Mouse (Mus musculus) inflammation-experienced regulatory T-cells (primary cell): ENCODE results near the gene Maged1. TPM values are rescaled to one million over a fixed set of nuclear protein-coding genes. Genes with fewer than 3 reads are reported as not detected.

Source experiments
- polyA plus RNA-seq, 2 experiments: library from polyadenylated mRNA; unstranded; fragments of 100-300 nt; shearing (Covaris generic); gene quantifications; one replicate each; pipeline ENCODE4 v1.2.1; 2017

The Maged1 gene
- polyA plus RNA-seq, result 10 to 100 TPM in 1 of 2 experiments, 1 to 10 TPM in 1; 2.9 to 11.7 TPM

DNA sequence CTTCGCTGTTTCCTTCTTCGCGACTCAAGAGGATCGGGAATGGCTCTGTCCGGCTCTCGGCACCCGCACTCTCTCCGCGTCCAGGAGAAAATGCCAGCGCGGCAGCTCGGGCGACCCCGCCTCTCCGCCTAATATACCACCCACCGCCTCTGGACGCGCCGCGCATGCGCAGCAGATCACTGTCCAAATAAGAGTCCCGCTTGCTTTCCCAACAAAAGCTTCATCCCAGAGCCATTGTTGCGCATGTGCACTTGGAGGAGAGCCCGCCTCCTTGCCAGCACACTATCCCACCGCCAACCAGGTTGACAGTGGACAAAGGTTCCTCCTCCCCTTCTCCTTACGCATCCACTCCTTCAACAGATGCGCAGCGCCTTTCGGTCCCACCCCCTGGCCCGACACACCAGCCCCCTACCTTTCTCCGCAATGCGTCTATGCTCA is at the start of gene Maged1:
Gene Maged1, minus strand, starts transcription at position 226 of the 438 bp plus-strand sequence.

Other genes starting within 250 kb of the Maged1 start
- under 1 TPM; 0.05 to 0.37 TPM for gene Fam90a1b, start 175.4 kb downstream of the Maged1 start, polyA plus RNA-seq
- gene Apoo, start 175.0 kb downstream of the Maged1 start, polyA plus RNA-seq, result 10 to 100 TPM; 13.4 to 18.5 TPM
- 1 to 10 TPM in 1 of 2 experiments, under 1 TPM in 1; 0.24 to 1.2 TPM for gene Gspt2, start 93.9 kb upstream of the Maged1 start, polyA plus RNA-seq
- 10 to 100 TPM in 1 of 2 experiments, 1 to 10 TPM in 1; 4.6 to 11.8 TPM for gene Zxdb, start 182.4 kb upstream of the Maged1 start, polyA plus RNA-seq